Mouse (Mus musculus) lung, postnatal 0 days (tissue): Measurements from ENCODE around the gene P3h3. TPM values are rescaled to one million over a fixed set of nuclear protein-coding genes. Genes with fewer than 3 reads are reported as not detected.

Source experiments
- ATAC-seq: fragments of 200-750 bp; cut with Nextera tagmentation; 2 replicates; pipeline ENCODE4 v1.8.0; 2017; ENCODE audit warnings: moderate library complexity
- DNase-seq: peaks from one replicate; pipeline ENCODE4 v3.0.0-alpha.2; 2016; ENCODE audit warnings: low spot score
- H3K27ac ChIP-seq: fragments of 300-500 bp; sonication (generic); 2 replicates; pipeline ENCODE4 v1.5.1; 2014; ENCODE audit warnings: antibody characterized with exemption, mild to moderate bottlenecking, low read length, mixed read lengths
- H3K27me3 ChIP-seq: fragments of 300-500 bp; sonication (generic); replicated peaks from 2 replicates; pipeline ENCODE4 v1.6.1; 2014; ENCODE audit warnings: low read length, mixed read lengths; ENCODE audit not compliant: insufficient read depth
- H3K36me3 ChIP-seq: fragments of 300-500 bp; sonication (generic); 2 replicates; pipeline ENCODE4 v1.6.1; 2014; ENCODE audit warnings: low read length, mixed read lengths; ENCODE audit not compliant: insufficient read depth
- H3K4me1 ChIP-seq: fragments of 300-500 bp; sonication (generic); 2 replicates; pipeline ENCODE4 v1.6.1; 2014; ENCODE audit warnings: antibody characterized with exemption, low read depth, low read length, mixed read lengths; ENCODE audit not compliant: insufficient read depth
- H3K4me2 ChIP-seq: fragments of 300-500 bp; sonication (generic); replicated peaks from 2 replicates; pipeline ENCODE4 v1.6.1; 2014; ENCODE audit warnings: low read depth, mild to moderate bottlenecking, low read length, moderate library complexity, mixed read lengths
- H3K4me3 ChIP-seq: fragments of 300-500 bp; sonication (generic); 2 replicates; pipeline ENCODE4 v1.5.1; 2014; ENCODE audit warnings: low read depth, low read length
- H3K9ac ChIP-seq: fragments of 300-500 bp; sonication (generic); replicated peaks from 2 replicates; pipeline ENCODE4 v1.6.1; 2014; ENCODE audit warnings: low read depth, mild to moderate bottlenecking
- H3K9me3 ChIP-seq: fragments of 300-500 bp; sonication (generic); 2 replicates; pipeline ENCODE4 v1.6.1; 2016; ENCODE audit warnings: low read length, mixed read lengths
- CTCF ChIP-seq: IDR thresholded peaks from 2 replicates; pipeline ENCODE4 v1.5.1; 2016; ENCODE audit warnings: antibody characterized with exemption, mild to moderate bottlenecking
- EP300 ChIP-seq: IDR thresholded peaks from 2 replicates; pipeline ENCODE4 v1.6.1; 2016; ENCODE audit warnings: antibody characterized with exemption, mild to moderate bottlenecking, control low read depth
- WGBS: fragments of 180-500 bp; shearing (Covaris S2); extraction: QIAGEN DNeasy Blood & Tissue Kit; methylation state at CpG from one replicate; pipeline ENCODE4 v1.1.7; 2014; 5-methylcytosine and 5-hydroxymethylcytosine counted together
- polyA plus RNA-seq: library from polyadenylated mRNA; unstranded; fragments of >200 nt; fragmentation: Nextera tagmentation; extraction: Ambion mirVana; gene quantifications from 2 replicates; pipeline ENCODE4 v1.2.1, GENCODE M21; 2015

Gene P3h3
- polyA plus RNA-seq, 1 experiment from 2014 or later: 8.4 TPM

GRCm38 (mm10) chr6:124828868-124829798 lies 28.4 kb downstream of the P3h3 start, which contains the start of the genes Usp5 and Cdca3:
Gene Usp5 (minus strand): TSS chr6:124829484.
Gene Cdca3 (plus strand): TSS chr6:124829547.
- Histone ChIP-seq H3K27ac (peak within 1 kb of the TSS; percentile 82), H3K36me3 (peaks cover 19% of the 10 kb centered on the region), H3K4me2 (peak within 1 kb of the TSS; percentile 74), H3K27me3 (no peaks in the 10 kb centered on the region), H3K9ac (peak within 1 kb of the TSS; percentile 42), H3K4me1 (peaks cover 8% of the 10 kb centered on the region; the same call in 1 of the 2 replicates), H3K4me3 (peak within 1 kb of the TSS; percentile 71), H3K9me3 (no peaks in the 10 kb centered on the region)
- DNase-seq (peak; percentile 100), ATAC-seq (peak; percentile 92)
- WGBS: under 1% methylated on average over 55 of the region's 55 CpGs
- TF ChIP-seq CTCF (peak; percentile 57), EP300 (no peak)

- no peak for ATAC-seq
- H3K9me3 ChIP-seq: no peaks in the 10 kb centered on the region
- WGBS: 20% methylated on average over 10 of the region's 10 CpGs
- H3K4me3 ChIP-seq: peak overlapping the region; percentile 71
- 0 out of 2 replicates have a peak overlapping the region, but pooled peaks have one; percentile 21 for H3K27ac ChIP-seq
- peak; percentile 51 for DNase-seq
- H3K9ac ChIP-seq: peak overlapping the region; percentile 23; the same call in 1 of the 2 replicates
- peaks cover 29% of the 10 kb centered on the region for H3K36me3 ChIP-seq
- TF ChIP-seq EP300 (no peak), CTCF (no peak)
- peak overlapping the region; percentile 62 for H3K4me2 ChIP-seq
- peaks cover 8% of the 10 kb centered on the region; the same call in 1 of the 2 replicates for H3K4me1 ChIP-seq
- H3K27me3 ChIP-seq: no peaks in the 10 kb centered on the region
Observed at GRCm38 (mm10) chr6:124828101-124828592, 29.4 kb downstream of the P3h3 start.

- H3K27me3 ChIP-seq: no peaks in the 10 kb centered on the region
- ATAC-seq: no peak
- no peak overlapping the region for H3K9ac ChIP-seq
- H3K9me3 ChIP-seq: no peaks in the 10 kb centered on the region
- WGBS: 93% methylated on average over 4 of the region's 4 CpGs
- H3K4me1 ChIP-seq: no peaks in the 10 kb centered on the region
- no peak overlapping the region for H3K4me3 ChIP-seq
- H3K27ac ChIP-seq: no peak overlapping the region
- no peak for TF ChIP-seq CTCF
- no peak for TF ChIP-seq EP300
- H3K4me2 ChIP-seq: no peak overlapping the region
- H3K36me3 ChIP-seq: peaks cover 73% of the 10 kb centered on the region
- DNase-seq: no peak
Observed at GRCm38 (mm10) chr6:124822049-124822448, 35.5 kb downstream of the P3h3 start.

GRCm38 (mm10) chr6:124820891-124821290 lies 36.7 kb downstream of the P3h3 start:
- H3K4me3 ChIP-seq: no peak overlapping the region
- no peaks in the 10 kb centered on the region for H3K4me1 ChIP-seq
- no peaks in the 10 kb centered on the region for H3K27me3 ChIP-seq
- DNase-seq (no peak), ATAC-seq (no peak)
- no peak overlapping the region for H3K4me2 ChIP-seq
- 93% methylated on average over 5 of the region's 5 CpGs for WGBS
- H3K36me3 ChIP-seq: peaks cover 68% of the 10 kb centered on the region
- TF ChIP-seq EP300: no peak
- TF ChIP-seq CTCF: no peak
- H3K9me3 ChIP-seq: no peaks in the 10 kb centered on the region
- H3K9ac ChIP-seq: no peak overlapping the region
- no peak overlapping the region for H3K27ac ChIP-seq

- Histone ChIP-seq H3K36me3 (peaks cover 43% of the 10 kb centered on the region), H3K4me3 (no peak overlapping the region), H3K27me3 (no peaks in the 10 kb centered on the region), H3K4me2 (no peak overlapping the region), H3K9ac (no peak overlapping the region), H3K27ac (no peak overlapping the region), H3K4me1 (peaks cover under 1% of the 10 kb centered on the region; the same call in 1 of the 2 replicates), H3K9me3 (no peaks in the 10 kb centered on the region)
- ATAC-seq (no peak), DNase-seq (peak; percentile 42)
- WGBS: 80% methylated on average over 8 of the region's 8 CpGs
- TF ChIP-seq EP300 (no peak), CTCF (no peak)
Observed at GRCm38 (mm10) chr6:124817971-124818370, 39.6 kb downstream of the P3h3 start.

- no peak for ATAC-seq
- Histone ChIP-seq H3K36me3 (peaks cover 40% of the 10 kb centered on the region), H3K4me3 (no peak overlapping the region), H3K9ac (no peak overlapping the region), H3K27me3 (no peaks in the 10 kb centered on the region), H3K4me2 (no peak overlapping the region), H3K9me3 (no peaks in the 10 kb centered on the region), H3K4me1 (peaks cover 5% of the 10 kb centered on the region; the same call in 1 of the 2 replicates), H3K27ac (no peak overlapping the region)
- TF ChIP-seq CTCF (no peak), EP300 (no peak)
- WGBS: 94% methylated on average over 8 of the region's 8 CpGs
- no peak for DNase-seq
Observed at GRCm38 (mm10) chr6:124817563-124817962, 40.0 kb downstream of the P3h3 start.
